Mouse (Mus musculus): ENCODE data around the gene Cacul1.

GRCm38 (mm10) chr19:60619420-60619819 lies 38.6 kb upstream of the Cacul1 start:
- no peak for TF ChIP-seq EP300 (IDR thresholded peaks at IDR 0.05)
- no peak for TF ChIP-seq CTCF (IDR thresholded peaks at IDR 0.05)
